Mouse (Mus musculus): ENCODE results near the gene Mapre3. TPM values are rescaled to one million over a fixed set of nuclear protein-coding genes. Genes with fewer than 3 reads are reported as not detected.
A peak's percentile ranks its signal among the peaks of the same experiment; 100 is the strongest.

The Mapre3 gene
- polyA plus RNA-seq, 1 experiment = 58.7 TPM

GRCm38 (mm10) chr5:30796125-30796524 lies 18.3 kb upstream of the Mapre3 start:
- H3K79me2 ChIP-seq (ENCODE audit: control insufficient read depth, insufficient read depth) = no peaks in the 10 kb centered on the region
- H3K27me3 ChIP-seq (ENCODE audit: control insufficient read depth, insufficient read depth, insufficient read length) = peaks cover 35% of the 10 kb centered on the region
- no peak overlapping the region for H3K4me2 ChIP-seq (ENCODE audit: low read depth)
- no peaks in the 10 kb centered on the region for H3K36me3 ChIP-seq (ENCODE audit: control insufficient read depth, insufficient read depth)
- TF ChIP-seq USF1 (IDR thresholded peaks at IDR 0.05; ENCODE audit: low read depth) (no peak), E2F4 (IDR thresholded peaks at IDR 0.05; ENCODE audit: insufficient read depth) (no peak), TCF12 (IDR thresholded peaks at IDR 0.05; ENCODE audit: insufficient read depth, poor library complexity, severe bottlenecking) (no peak), MAX (IDR thresholded peaks at IDR 0.05; ENCODE audit: low read depth) (no peak), SRF (IDR thresholded peaks at IDR 0.05; ENCODE audit: control insufficient read depth, insufficient read length, low read depth) (no peak), TCF3 (IDR thresholded peaks at IDR 0.05; ENCODE audit: insufficient read length, low read depth) (no peak), POLR2AphosphoS2 (IDR thresholded peaks at IDR 0.05; ENCODE audit: insufficient read length, low read depth) (no peak), POLR2A (IDR thresholded peaks at IDR 0.05; ENCODE audit: insufficient read length, low read depth) (no peak), MYOD1 (IDR thresholded peaks at IDR 0.05; ENCODE audit: control insufficient read depth in 1 of 3, insufficient read length in 2 of 3, low read depth in 2 of 3) (no peak), MYOG (IDR thresholded peaks at IDR 0.05; ENCODE audit: control insufficient read depth in 1 of 3, insufficient read depth in 1 of 3, insufficient read length in 2 of 3, low read depth in 2 of 3) (no peak), REST (IDR thresholded peaks at IDR 0.05; ENCODE audit: insufficient read depth, insufficient read length) (no peak), CEBPB (IDR thresholded peaks at IDR 0.05; ENCODE audit: insufficient read depth, poor library complexity, severe bottlenecking) (no peak)
- no peak overlapping the region for H3ac ChIP-seq (ENCODE audit: control insufficient read depth, insufficient read length)
- H3K4me3 ChIP-seq = no peak overlapping the region

GRCm38 (mm10) chr5:30797482-30797881 lies 17.0 kb upstream of the Mapre3 start:
- no peaks in the 10 kb centered on the region for H3K36me3 ChIP-seq (ENCODE audit: control insufficient read depth, insufficient read depth)
- TF ChIP-seq MYOD1 (IDR thresholded peaks at IDR 0.05; ENCODE audit: control insufficient read depth in 1 of 3, insufficient read length in 2 of 3, low read depth in 2 of 3) (peak in 1 of 3 experiments; percentile 41), SRF (IDR thresholded peaks at IDR 0.05; ENCODE audit: control insufficient read depth, insufficient read length, low read depth) (no peak)
- no peaks in the 10 kb centered on the region for H3K79me2 ChIP-seq (ENCODE audit: control insufficient read depth, insufficient read depth)
- no peak overlapping the region for H3ac ChIP-seq (ENCODE audit: control insufficient read depth, insufficient read length)
- H3K4me2 ChIP-seq (ENCODE audit: low read depth) = no peak overlapping the region
- no peak overlapping the region for H3K4me3 ChIP-seq
- H3K27me3 ChIP-seq (ENCODE audit: control insufficient read depth, insufficient read depth, insufficient read length) = peaks cover 32% of the 10 kb centered on the region

GRCm38 (mm10) chr5:30797982-30798381 lies 16.5 kb upstream of the Mapre3 start:
- Histone ChIP-seq H3K27me3 (ENCODE audit: control insufficient read depth, insufficient read depth, insufficient read length) (peaks cover 35% of the 10 kb centered on the region), H3K79me2 (ENCODE audit: control insufficient read depth, insufficient read depth) (no peaks in the 10 kb centered on the region), H3K4me2 (ENCODE audit: low read depth) (no peak overlapping the region), H3K4me3 (no peak overlapping the region), H3ac (ENCODE audit: control insufficient read depth, insufficient read length) (no peak overlapping the region), H3K36me3 (ENCODE audit: control insufficient read depth, insufficient read depth) (no peaks in the 10 kb centered on the region)
- TF ChIP-seq MYOG (IDR thresholded peaks at IDR 0.05; ENCODE audit: control insufficient read depth in 1 of 3, insufficient read depth in 1 of 3, insufficient read length in 2 of 3, low read depth in 2 of 3) (no peak), USF1 (IDR thresholded peaks at IDR 0.05; ENCODE audit: low read depth) (no peak), REST (IDR thresholded peaks at IDR 0.05; ENCODE audit: insufficient read depth, insufficient read length) (no peak), MAX (IDR thresholded peaks at IDR 0.05; ENCODE audit: low read depth) (no peak), TCF3 (IDR thresholded peaks at IDR 0.05; ENCODE audit: insufficient read length, low read depth) (no peak), E2F4 (IDR thresholded peaks at IDR 0.05; ENCODE audit: insufficient read depth) (no peak), TCF12 (IDR thresholded peaks at IDR 0.05; ENCODE audit: insufficient read depth, poor library complexity, severe bottlenecking) (no peak), POLR2AphosphoS2 (IDR thresholded peaks at IDR 0.05; ENCODE audit: insufficient read length, low read depth) (no peak)

GRCm38 (mm10) chr5:30798965-30799364 lies 15.5 kb upstream of the Mapre3 start:
- H3K4me3 ChIP-seq = no peak overlapping the region
- TF ChIP-seq MYOG (IDR thresholded peaks at IDR 0.05; ENCODE audit: control insufficient read depth in 1 of 3, insufficient read depth in 1 of 3, insufficient read length in 2 of 3, low read depth in 2 of 3) (peak in 1 of 3 experiments; percentile 58), MYOD1 (IDR thresholded peaks at IDR 0.05; ENCODE audit: control insufficient read depth in 1 of 3, insufficient read length in 2 of 3, low read depth in 2 of 3) (peak in 1 of 3 experiments; percentile 61), E2F4 (IDR thresholded peaks at IDR 0.05; ENCODE audit: insufficient read depth) (no peak), TCF3 (IDR thresholded peaks at IDR 0.05; ENCODE audit: insufficient read length, low read depth) (peak; percentile 10)
- H3K36me3 ChIP-seq (ENCODE audit: control insufficient read depth, insufficient read depth) = no peaks in the 10 kb centered on the region
- no peaks in the 10 kb centered on the region for H3K79me2 ChIP-seq (ENCODE audit: control insufficient read depth, insufficient read depth)
- peaks cover 33% of the 10 kb centered on the region for H3K27me3 ChIP-seq (ENCODE audit: control insufficient read depth, insufficient read depth, insufficient read length)
- H3K4me2 ChIP-seq (ENCODE audit: low read depth) = no peak overlapping the region
- H3ac ChIP-seq (ENCODE audit: control insufficient read depth, insufficient read length) = no peak overlapping the region

GRCm38 (mm10) chr5:30802724-30803467 lies 11.5 kb upstream of the Mapre3 start:
- H3K79me2 ChIP-seq (ENCODE audit: control insufficient read depth, insufficient read depth) = no peaks in the 10 kb centered on the region
- peaks cover 30% of the 10 kb centered on the region for H3K27me3 ChIP-seq (ENCODE audit: control insufficient read depth, insufficient read depth, insufficient read length)
- no peak overlapping the region for H3K4me2 ChIP-seq (ENCODE audit: low read depth)
- no peak overlapping the region for H3ac ChIP-seq (ENCODE audit: control insufficient read depth, insufficient read length)
- no peaks in the 10 kb centered on the region for H3K36me3 ChIP-seq (ENCODE audit: control insufficient read depth, insufficient read depth)
- TF ChIP-seq TCF3 (IDR thresholded peaks at IDR 0.05; ENCODE audit: insufficient read length, low read depth) (no peak), CEBPB (IDR thresholded peaks at IDR 0.05; ENCODE audit: insufficient read depth, poor library complexity, severe bottlenecking) (peak; percentile 79)
- H3K4me3 ChIP-seq = no peak overlapping the region

Data from myocyte (in vitro differentiated cells).